Mouse (Mus musculus): Measurements from ENCODE around the gene Erfe.

DNA sequence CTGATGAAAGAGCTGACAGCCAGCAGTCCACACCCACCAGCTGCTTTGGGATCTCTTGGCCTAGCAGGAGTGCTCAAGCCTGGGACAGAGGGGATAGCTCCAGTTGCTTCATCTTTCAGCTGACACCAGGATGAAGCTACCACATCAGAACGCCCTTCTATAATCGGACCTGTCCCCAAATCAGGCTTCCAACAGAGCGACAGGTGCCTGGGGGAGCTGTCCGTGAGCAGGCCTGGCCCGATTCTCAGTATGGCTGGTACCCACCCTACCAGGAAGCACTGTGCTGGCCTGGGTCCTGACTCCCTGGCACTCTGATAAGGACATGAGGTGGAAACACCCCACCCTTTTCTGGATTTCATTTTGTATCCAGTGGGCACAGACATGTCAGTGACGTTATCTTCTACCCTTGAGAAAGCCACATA is 7.2 kb downstream of the Erfe start:
- no peak for TF ChIP-seq CTCF (IDR thresholded peaks at IDR 0.05; ENCODE audit: borderline replicate concordance, insufficient read depth, low read length)
- no peak for TF ChIP-seq POLR2A (IDR thresholded peaks at IDR 0.05; ENCODE audit: low read depth, low read length)
